Mouse (Mus musculus) left cerebral cortex, adult 6 months (tissue): ENCODE data around the gene 4932411N23Rik. TPM values are rescaled to one million over a fixed set of nuclear protein-coding genes. Genes with fewer than 3 reads are reported as not detected.

Experiments
- long read RNA-seq, 2 experiments: library from polyadenylated mRNA; unstranded; transcript quantifications; one replicate each; pipeline ENCODE4 v2.0.0; 2019 to 2020
- polyA plus RNA-seq: library from polyadenylated mRNA; unstranded; fragments of <200 nt; fragmentation: Nextera tagmentation; gene quantifications from 2 replicates; pipeline ENCODE4 v1.2.3, GENCODE M21; 2021

4932411N23Rik gene
- polyA plus RNA-seq, result not detected in 2 replicates
- long read RNA-seq, experiment 1, result 0 reads
- long read RNA-seq, experiment 2, result 0 reads

DNA sequence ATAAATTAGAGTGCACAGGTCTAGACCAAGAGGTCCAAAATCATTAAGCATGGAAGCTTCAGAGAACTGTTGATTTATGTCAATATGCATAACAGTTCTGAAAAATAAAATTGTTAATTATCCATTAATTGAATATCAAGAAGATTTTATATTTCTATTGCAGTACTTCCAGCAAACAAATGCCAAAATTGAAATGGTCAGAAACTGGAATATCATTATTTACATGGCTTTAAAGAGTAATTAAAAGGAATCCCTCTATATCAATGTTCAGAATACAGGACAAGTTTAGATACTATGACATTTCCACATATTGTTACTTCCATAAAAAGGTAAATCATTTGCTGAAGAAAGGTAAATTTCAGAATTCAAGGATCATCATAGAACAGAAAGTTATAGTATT is at the start of gene 4932411N23Rik:
Gene 4932411N23Rik, minus strand, starts transcription at position 101 of the 400 bp plus-strand sequence.

Other genes with a start within 250 kb of the 4932411N23Rik start
- gene Gm382, start 224.1 kb upstream of the 4932411N23Rik start, polyA plus RNA-seq, result not detected in 2 replicates